Mouse (Mus musculus): ENCODE measurements around the gene Gpr160. TPM values are rescaled to one million over a fixed set of nuclear protein-coding genes. Genes with fewer than 3 reads are reported as not detected.
"Not testable (repeated sequence)": the region's sequence is repeated elsewhere in the genome, so short reads cannot be mapped to it uniquely, and the experiment has no call there.

Gene Gpr160
- polyA plus RNA-seq (2015; fragmentation: Nextera tagmentation; extraction: Ambion mirVana): 9.3 and 10.2 TPM in 2 replicates

DNA sequence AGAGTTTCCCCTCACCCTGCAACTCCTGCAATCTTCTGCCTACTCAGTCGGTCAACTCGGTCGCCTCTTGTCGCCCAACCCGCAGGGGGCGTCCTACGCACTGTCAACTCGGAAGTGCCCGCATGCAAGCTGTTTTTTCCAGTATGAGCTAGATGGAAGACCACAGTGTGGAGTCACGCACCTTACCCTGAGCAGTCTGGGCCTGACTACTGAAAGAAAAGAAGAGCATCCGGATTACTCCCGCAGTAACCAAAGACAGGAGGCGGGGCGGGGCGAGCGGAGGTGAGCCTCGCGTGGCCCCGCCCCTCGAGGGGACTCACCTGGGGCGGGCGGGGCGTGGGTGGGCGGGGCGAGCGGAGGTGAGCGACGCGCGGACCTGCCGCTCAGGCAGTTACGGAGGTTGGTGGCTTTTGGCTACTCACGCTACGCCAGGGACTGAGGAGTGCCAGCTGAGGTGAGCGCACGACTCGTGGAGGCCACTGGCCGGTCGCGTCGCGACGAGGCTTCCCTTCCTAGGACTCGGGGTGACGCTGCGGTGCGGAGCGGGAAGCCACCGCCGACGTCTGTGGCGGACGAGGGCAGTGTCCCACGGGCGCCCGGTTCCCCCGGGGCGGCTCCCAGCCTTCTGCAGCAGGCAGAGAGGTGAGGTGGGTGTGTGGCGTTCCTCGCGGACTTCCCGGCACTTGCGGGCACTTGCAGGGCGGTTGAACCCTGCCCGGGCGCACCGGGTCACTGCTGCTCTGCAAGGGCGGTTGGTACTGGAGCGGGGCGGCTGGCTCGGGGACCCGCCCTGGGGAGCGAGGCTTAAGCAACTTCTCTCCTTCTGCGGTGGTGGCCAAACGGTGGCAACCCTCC lies at the start of gene Gpr160:
Gene Gpr160 (plus strand): TSS at position 347 of the 855 bp plus-strand sequence.
- Histone ChIP-seq H3K4me2 (replicated peaks) (peak within 1 kb of the TSS; percentile 82), H3K36me3 (no peaks in the 10 kb centered on the region), H3K9ac (peak within 1 kb of the TSS; percentile 55), H3K27me3 (replicated peaks) (no peaks in the 10 kb centered on the region), H3K4me3 (replicated peaks) (peak within 1 kb of the TSS; percentile 52), H3K27ac (peak within 1 kb of the TSS; percentile 52; the same call in 1 of the 2 replicates), H3K9me3 (no peaks in the 10 kb centered on the region), H3K4me1 (replicated peaks) (no peaks in the 10 kb centered on the region)
- under 1% methylated on average over 75 of the region's 75 CpGs for WGBS
- ATAC-seq: peak; percentile 96

DNA sequence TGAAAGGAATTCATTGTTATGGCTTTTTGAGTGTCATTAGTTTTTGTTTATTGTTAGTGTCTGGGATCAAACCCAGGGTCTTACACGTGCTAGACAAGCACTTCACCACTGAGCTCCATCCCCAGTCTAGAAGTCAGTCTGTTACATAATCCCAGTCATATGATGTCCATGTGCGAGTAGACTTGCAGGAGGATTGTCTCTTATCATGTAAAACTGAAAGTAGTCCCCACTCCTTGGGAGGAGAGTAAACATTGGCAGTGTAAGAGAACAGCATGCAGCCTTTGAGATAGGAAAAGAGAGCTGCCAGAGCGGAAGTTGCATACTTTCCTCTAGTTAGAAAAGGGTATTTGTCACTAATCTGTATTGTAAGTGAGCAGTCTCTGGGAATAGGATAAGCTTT lies 42.9 kb upstream of the Gpr160 start:
- no peak overlapping the region for H3K4me3 ChIP-seq (replicated peaks)
- WGBS: 67% methylated on average over 3 of the region's 3 CpGs
- H3K27me3 ChIP-seq (replicated peaks): no peaks in the 10 kb centered on the region
- no peak overlapping the region for H3K4me2 ChIP-seq (replicated peaks)
- peaks cover 11% of the 10 kb centered on the region for H3K36me3 ChIP-seq
- H3K4me1 ChIP-seq (replicated peaks): no peaks in the 10 kb centered on the region
- H3K27ac ChIP-seq: no peak overlapping the region
- no peaks in the 10 kb centered on the region for H3K9me3 ChIP-seq
- H3K9ac ChIP-seq: no peak overlapping the region
- ATAC-seq: peak; percentile 82

DNA sequence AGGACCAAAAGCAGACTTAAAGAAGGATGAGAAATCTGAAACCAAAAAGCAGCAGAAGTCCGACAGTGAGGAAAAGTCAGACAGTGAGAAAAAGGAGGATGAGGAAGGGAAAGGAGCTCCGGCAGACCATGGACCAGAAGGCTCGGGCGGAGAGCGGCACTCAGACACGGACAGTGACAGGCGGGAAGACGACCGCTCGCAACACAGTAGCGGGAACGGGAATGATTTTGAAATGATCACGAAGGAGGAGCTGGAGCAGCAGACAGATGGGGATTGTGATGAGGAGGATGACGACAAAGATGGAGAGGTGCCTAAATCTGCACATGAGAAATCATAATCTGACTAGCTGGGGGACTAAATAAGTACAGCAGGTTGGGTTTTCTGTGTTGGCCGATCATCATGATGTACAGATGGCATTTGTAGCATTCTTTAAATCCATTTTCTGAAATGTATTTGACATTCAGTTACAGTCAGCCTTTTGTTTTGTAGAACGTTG lies 37.1 kb upstream of the Gpr160 start:
- Histone ChIP-seq H3K27me3 (replicated peaks) (no peaks in the 10 kb centered on the region), H3K4me1 (replicated peaks) (no peaks in the 10 kb centered on the region), H3K4me3 (replicated peaks) (no peak overlapping the region), H3K9me3 (no peaks in the 10 kb centered on the region), H3K36me3 (peaks cover 16% of the 10 kb centered on the region), H3K27ac (no peak overlapping the region), H3K4me2 (replicated peaks) (no peak overlapping the region), H3K9ac (no peak overlapping the region)
- no peak for ATAC-seq
- 96% methylated on average over 16 of the region's 16 CpGs for WGBS

DNA sequence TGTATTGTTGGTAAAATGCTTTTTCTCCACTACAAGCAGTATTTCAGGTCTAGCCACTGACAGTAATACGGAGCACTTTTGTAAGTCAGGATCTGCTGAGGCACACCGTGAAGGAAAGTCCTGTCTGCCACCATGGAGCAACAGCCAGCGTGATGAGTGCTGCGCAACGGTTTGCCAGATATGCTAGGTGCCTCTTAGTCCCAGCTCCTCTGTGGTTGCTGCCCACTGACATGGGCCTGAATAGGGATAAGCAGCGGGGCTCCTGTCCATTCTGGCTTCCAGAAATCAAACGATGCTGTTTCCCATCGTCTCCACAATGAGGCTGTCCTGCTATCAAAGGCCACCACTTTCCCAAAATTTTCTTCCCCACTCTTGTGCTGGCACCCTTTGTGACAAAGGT lies 33.6 kb upstream of the Gpr160 start:
- Histone ChIP-seq H3K4me3 (replicated peaks) (no peak overlapping the region), H3K27me3 (replicated peaks) (no peaks in the 10 kb centered on the region), H3K9ac (no peak overlapping the region), H3K4me1 (replicated peaks) (no peaks in the 10 kb centered on the region), H3K9me3 (no peaks in the 10 kb centered on the region), H3K36me3 (peaks cover 10% of the 10 kb centered on the region), H3K27ac (no peak overlapping the region), H3K4me2 (replicated peaks) (no peak overlapping the region)
- ATAC-seq: no peak
- WGBS: 89% methylated on average over 8 of the region's 8 CpGs

DNA sequence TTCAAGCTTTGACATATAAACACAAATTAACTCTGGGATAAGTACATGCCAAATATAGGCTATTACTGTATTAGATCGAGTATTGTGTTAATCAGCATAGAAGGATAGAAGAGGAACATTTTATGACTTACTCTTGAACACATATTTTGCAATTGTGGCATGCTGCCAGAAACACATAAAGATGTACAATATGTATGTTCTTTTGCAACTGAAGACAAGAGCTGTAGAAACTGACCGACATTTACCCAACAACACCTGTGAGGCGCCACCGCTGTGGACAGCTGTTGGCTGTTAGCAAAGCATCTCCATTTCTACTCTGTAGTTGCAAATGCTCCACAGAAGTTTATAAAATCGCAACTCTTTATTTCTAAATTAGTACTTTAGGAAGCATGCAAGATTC lies 29.7 kb upstream of the Gpr160 start:
- Histone ChIP-seq H3K27me3 (replicated peaks) (no peaks in the 10 kb centered on the region), H3K9me3 (no peaks in the 10 kb centered on the region), H3K4me1 (replicated peaks) (no peaks in the 10 kb centered on the region), H3K27ac (no peak overlapping the region), H3K9ac (no peak overlapping the region), H3K4me3 (replicated peaks) (no peak overlapping the region), H3K4me2 (replicated peaks) (no peak overlapping the region), H3K36me3 (0 out of 2 replicates have a peak, but pooled peaks cover 3% of the 10 kb centered on the region)
- WGBS: 88% methylated on average over 5 of the region's 5 CpGs
- no peak for ATAC-seq

DNA sequence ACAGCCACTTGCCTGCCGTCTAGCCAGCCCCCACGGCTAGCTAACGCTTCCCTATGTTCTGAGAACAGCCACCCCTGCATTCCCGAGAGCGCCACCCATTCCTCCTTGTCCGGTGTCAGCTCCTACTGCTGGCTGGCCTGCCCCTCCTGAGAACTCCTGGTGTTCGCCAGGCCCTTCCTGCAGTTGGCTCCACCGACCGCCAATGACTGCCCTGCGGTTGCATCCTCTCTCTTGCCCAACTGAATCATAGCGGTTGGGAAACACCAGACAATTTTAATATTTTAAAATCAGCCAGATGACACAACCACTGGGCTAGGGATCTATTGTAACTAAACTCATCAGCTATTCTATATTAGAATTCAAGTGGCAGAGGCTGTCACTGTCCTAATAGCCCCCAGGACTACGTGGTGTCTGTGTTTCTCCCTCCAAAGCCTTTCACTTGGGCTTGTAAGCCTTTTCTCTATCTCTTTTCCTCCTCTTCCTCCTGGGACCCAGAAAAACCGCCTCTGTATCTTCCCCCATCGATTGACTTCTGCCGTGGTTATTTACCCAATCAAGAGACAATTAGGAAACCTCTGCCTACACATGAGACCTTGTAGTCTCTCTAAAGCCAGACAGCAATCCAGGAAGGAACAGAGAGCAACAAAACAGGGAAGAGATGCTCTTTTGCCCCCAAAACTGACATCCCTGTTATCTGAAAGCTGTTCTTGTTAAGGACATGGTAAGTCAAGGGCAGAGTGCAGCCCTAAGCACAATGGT lies 23.7 kb upstream of the Gpr160 start:
- Histone ChIP-seq H3K9me3 (no peaks in the 10 kb centered on the region), H3K27ac (no peak overlapping the region), H3K9ac (no peak overlapping the region), H3K4me1 (replicated peaks) (no peaks in the 10 kb centered on the region), H3K4me2 (replicated peaks) (no peak overlapping the region), H3K27me3 (replicated peaks) (no peaks in the 10 kb centered on the region), H3K4me3 (replicated peaks) (no peak overlapping the region), H3K36me3 (no peaks in the 10 kb centered on the region)
- no peak for ATAC-seq
- WGBS: 73% methylated on average over 15 of the region's 15 CpGs

DNA sequence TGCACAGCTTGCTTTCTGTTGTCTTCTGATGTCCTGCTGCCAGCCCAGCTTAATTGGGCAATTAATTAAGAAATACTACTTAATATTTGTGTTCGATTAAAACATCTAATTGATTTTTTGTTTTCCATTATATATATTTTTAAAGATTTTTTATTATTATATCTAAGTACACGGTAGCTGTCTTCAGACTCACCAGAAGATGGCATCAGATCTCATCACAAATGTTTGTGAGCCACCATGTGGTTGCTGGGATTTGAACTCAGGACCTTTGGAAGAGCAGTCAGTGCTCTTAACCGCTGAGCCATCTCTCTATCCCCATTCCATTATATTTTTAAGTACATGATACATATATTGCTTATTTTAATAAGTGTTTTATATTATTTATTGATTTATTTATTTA lies 22.5 kb upstream of the Gpr160 start:
- H3K4me2 ChIP-seq (replicated peaks): no peak overlapping the region
- H3K27me3 ChIP-seq (replicated peaks): no peaks in the 10 kb centered on the region
- 82% methylated on average over 3 of the region's 3 CpGs for WGBS
- no peaks in the 10 kb centered on the region for H3K4me1 ChIP-seq (replicated peaks)
- H3K27ac ChIP-seq: no peak overlapping the region
- no peaks in the 10 kb centered on the region for H3K36me3 ChIP-seq
- no peak overlapping the region for H3K9ac ChIP-seq
- no peak overlapping the region for H3K4me3 ChIP-seq (replicated peaks)
- no peak for ATAC-seq
- H3K9me3 ChIP-seq: no peaks in the 10 kb centered on the region

DNA sequence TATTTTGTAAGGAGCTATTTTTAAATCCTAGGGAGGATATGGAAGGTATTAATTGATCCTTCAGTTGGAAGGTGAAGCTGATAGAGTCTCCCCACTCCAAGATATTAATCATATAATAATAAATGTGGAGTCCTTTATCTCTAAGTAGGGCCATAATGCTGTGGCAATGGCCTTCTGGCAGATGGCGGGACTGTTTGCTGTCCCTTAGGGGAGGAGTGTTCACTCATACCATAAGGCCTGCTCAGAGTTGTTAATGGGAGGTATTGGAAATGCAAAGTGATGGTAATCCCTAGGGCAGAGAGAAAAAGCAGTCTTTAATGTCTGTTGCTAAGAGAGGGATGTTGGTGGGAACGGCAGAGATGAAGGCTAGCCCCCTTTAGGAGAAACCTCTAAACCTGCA lies 10.0 kb upstream of the Gpr160 start:
- WGBS: 73% methylated on average over 2 of the region's 2 CpGs
- Histone ChIP-seq H3K27ac (no peak overlapping the region), H3K4me1 (replicated peaks) (no peaks in the 10 kb centered on the region), H3K36me3 (no peaks in the 10 kb centered on the region), H3K4me2 (replicated peaks) (no peak overlapping the region), H3K27me3 (replicated peaks) (no peaks in the 10 kb centered on the region), H3K9me3 (no peaks in the 10 kb centered on the region), H3K9ac (no peak overlapping the region), H3K4me3 (replicated peaks) (no peak overlapping the region)
- ATAC-seq: no peak

DNA sequence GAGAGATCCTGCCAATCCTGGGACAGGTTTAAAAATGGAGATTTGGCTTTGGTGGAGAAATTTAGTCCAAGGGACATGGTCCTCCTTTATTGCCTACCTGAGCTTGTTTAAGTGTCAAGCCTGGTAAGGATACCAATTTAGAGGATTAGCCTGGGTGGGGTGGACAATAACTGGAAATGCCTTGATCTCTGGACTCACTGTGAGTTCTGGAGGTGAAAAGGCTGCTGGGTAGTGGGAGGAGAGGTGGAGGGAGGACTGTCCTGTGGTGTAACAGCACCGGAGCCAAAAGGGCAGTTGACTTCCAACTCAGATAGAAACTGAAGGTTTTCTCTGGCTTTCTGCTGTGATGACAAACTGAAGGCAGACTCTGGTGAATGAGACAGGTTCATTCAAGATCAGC lies 8.3 kb upstream of the Gpr160 start:
- no peak overlapping the region for H3K27ac ChIP-seq
- H3K9me3 ChIP-seq: no peaks in the 10 kb centered on the region
- no peak overlapping the region for H3K4me2 ChIP-seq (replicated peaks)
- no peaks in the 10 kb centered on the region for H3K36me3 ChIP-seq
- H3K4me3 ChIP-seq (replicated peaks): no peak overlapping the region
- ATAC-seq: peak; percentile 91
- 47% methylated on average over 1 of the region's 1 CpGs for WGBS
- H3K27me3 ChIP-seq (replicated peaks): no peaks in the 10 kb centered on the region
- H3K4me1 ChIP-seq (replicated peaks): no peaks in the 10 kb centered on the region
- H3K9ac ChIP-seq: no peak overlapping the region

DNA sequence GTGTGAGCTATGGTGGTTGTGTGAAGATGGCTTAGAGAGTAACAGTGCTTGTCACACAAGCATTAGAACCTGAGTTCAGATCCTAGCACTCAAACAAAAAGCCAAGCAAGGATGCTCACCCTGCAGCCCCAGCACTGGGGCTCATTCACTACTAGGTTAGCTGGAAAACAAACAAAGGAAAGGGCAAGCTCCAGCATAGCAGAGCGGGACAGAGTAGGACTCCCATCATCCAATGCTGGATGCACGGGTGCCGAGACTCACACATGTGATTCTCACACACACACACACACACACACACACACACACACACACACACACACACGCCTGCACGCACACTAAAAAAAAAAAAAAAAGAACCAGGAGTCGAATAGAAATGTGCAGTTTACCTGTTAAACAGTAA lies 4.3 kb upstream of the Gpr160 start:
- no peak for ATAC-seq
- no peak overlapping the region for H3K27ac ChIP-seq
- H3K4me1 ChIP-seq (replicated peaks): no peaks in the 10 kb centered on the region
- 71% methylated on average over 6 of the region's 6 CpGs for WGBS
- no peaks in the 10 kb centered on the region for H3K36me3 ChIP-seq
- H3K9me3 ChIP-seq: no peaks in the 10 kb centered on the region
- H3K4me2 ChIP-seq (replicated peaks): no peak overlapping the region
- H3K4me3 ChIP-seq (replicated peaks): no peak overlapping the region
- H3K9ac ChIP-seq: no peak overlapping the region
- H3K27me3 ChIP-seq (replicated peaks): no peaks in the 10 kb centered on the region

DNA sequence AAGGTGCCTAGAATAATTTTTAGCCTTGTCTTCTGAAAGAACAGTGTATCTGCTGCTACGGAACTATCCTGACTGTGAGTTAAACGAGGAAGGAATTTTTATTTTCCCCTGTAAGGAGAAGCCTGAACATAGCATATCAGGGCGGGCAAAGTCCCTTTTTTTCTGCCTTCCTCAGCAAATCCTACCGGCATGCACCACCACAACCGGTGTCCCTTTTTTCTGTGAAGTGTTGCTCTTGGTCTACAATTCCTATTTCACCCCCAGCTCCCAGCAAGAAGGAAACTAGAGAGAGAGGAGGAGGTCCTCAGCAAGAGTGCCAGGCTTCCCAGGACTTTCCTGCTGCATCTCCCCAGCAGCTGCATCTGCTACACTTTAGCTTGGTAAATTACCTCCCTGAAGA lies 2.2 kb upstream of the Gpr160 start:
- H3K27me3 ChIP-seq (replicated peaks): no peaks in the 10 kb centered on the region
- no peaks in the 10 kb centered on the region for H3K36me3 ChIP-seq
- no peak overlapping the region for H3K9ac ChIP-seq
- ATAC-seq: peak; percentile 21; the same call in 1 of the 2 replicates
- H3K9me3 ChIP-seq: no peaks in the 10 kb centered on the region
- H3K4me3 ChIP-seq (replicated peaks): no peak overlapping the region
- no peak overlapping the region for H3K4me2 ChIP-seq (replicated peaks)
- 70% methylated on average over 5 of the region's 5 CpGs for WGBS
- no peaks in the 10 kb centered on the region for H3K4me1 ChIP-seq (replicated peaks)
- no peak overlapping the region for H3K27ac ChIP-seq

DNA sequence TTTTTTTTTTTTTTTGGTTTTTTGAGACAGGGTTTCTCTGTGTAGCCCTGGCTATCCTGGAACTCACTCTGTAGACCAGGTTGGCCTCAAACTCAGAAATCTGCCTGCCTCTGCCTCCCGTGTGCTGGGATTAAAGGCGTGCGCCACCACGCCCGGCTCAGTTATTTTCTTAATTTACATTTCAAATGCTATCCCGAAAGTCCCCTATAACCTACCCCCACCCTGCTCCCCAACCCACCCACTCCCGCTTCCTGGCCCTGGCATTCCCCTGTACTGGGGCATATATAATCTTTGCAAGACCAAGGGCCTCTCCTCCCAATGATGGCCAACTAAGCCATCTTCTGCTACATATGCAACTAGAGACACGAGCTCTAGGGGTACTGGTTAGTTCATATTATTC lies 3.8 kb downstream of the Gpr160 start:
- not testable (repeated sequence) for ATAC-seq; H3K27ac ChIP-seq; H3K9ac ChIP-seq; H3K4me2 ChIP-seq (replicated peaks); H3K36me3 ChIP-seq; H3K9me3 ChIP-seq; H3K4me1 ChIP-seq (replicated peaks); H3K27me3 ChIP-seq (replicated peaks); H3K4me3 ChIP-seq (replicated peaks)
- WGBS: 95% methylated on average over 8 of the region's 8 CpGs
